Mouse (Mus musculus): ENCODE measurements around the gene Bysl.

GRCm38 (mm10) chr17:47554621-47555020, 56.7 kb downstream of the Bysl start:
- no peak for TF ChIP-seq EP300 (IDR thresholded peaks at IDR 0.05; ENCODE audit: insufficient read depth, low read depth, low read length)
- TF ChIP-seq CTCF (IDR thresholded peaks at IDR 0.05) = no peak
